Mouse (Mus musculus) right cerebral cortex, adult 2 months (tissue): ENCODE measurements around the gene Erbb3.
"Not testable (repeated sequence)": the region's sequence is repeated elsewhere in the genome, so short reads cannot be mapped to it uniquely, and the experiment has no call there.

Source experiments
- DNase-seq, 2 experiments: peaks; one replicate each; pipeline ENCODE4 v3.0.0; 2021 to 2022; ENCODE audit warnings: low spot score in 2 of 2

Erbb3 gene

GRCm38 (mm10) chr10:128589464-128590192 is at the start of gene Erbb3:
Gene Erbb3, minus strand, starts transcription at chr10:128589652.
- peak in 1 of 2 experiments; percentile 34 for DNase-seq

GRCm38 (mm10) chr10:128637011-128637410 is 47.6 kb upstream of the Erbb3 start:
- DNase-seq = no peak

GRCm38 (mm10) chr10:128636561-128636960 is 47.1 kb upstream of the Erbb3 start:
- DNase-seq = no peak

GRCm38 (mm10) chr10:128635697-128636096 is 46.2 kb upstream of the Erbb3 start:
- no peak for DNase-seq

GRCm38 (mm10) chr10:128631571-128631970 is 42.1 kb upstream of the Erbb3 start:
- DNase-seq = no peak

- not testable (repeated sequence) for DNase-seq
These were observed 40.9 kb upstream of the Erbb3 start for GRCm38 (mm10) chr10:128630306-128630705.

GRCm38 (mm10) chr10:128629746-128630145 is 40.3 kb upstream of the Erbb3 start:
- no peak for DNase-seq

GRCm38 (mm10) chr10:128627398-128628317 is 38.2 kb upstream of the Erbb3 start:
- DNase-seq = no peak

- DNase-seq = peak; percentile 89 to 90
These were observed 37.2 kb upstream of the Erbb3 start, which contains the start of gene Rps26 for GRCm38 (mm10) chr10:128626311-128627310. Gene Rps26, minus strand, starts transcription at chr10:128626747.

GRCm38 (mm10) chr10:128625287-128625894 is 35.9 kb upstream of the Erbb3 start:
- no peak for DNase-seq

- not testable (repeated sequence) for DNase-seq
These were observed 33.7 kb upstream of the Erbb3 start for GRCm38 (mm10) chr10:128623106-128623613.

- no peak for DNase-seq
These were observed 33.2 kb upstream of the Erbb3 start for GRCm38 (mm10) chr10:128622702-128623101.

- no peak for DNase-seq
These were observed 32.6 kb upstream of the Erbb3 start for GRCm38 (mm10) chr10:128621986-128622520.

GRCm38 (mm10) chr10:128620241-128620640 is 30.8 kb upstream of the Erbb3 start:
- DNase-seq = no peak

- not testable (repeated sequence) for DNase-seq
These were observed 29.7 kb upstream of the Erbb3 start for GRCm38 (mm10) chr10:128619148-128619547.

- no peak for DNase-seq
These were observed 29.1 kb upstream of the Erbb3 start for GRCm38 (mm10) chr10:128618570-128618969.

GRCm38 (mm10) chr10:128615798-128616448 is 26.5 kb upstream of the Erbb3 start:
- DNase-seq = not testable (repeated sequence)

- no peak for DNase-seq
These were observed 25.5 kb upstream of the Erbb3 start for GRCm38 (mm10) chr10:128614934-128615333.

GRCm38 (mm10) chr10:128613820-128614219 is 24.4 kb upstream of the Erbb3 start:
- DNase-seq = not testable (repeated sequence)

- no peak for DNase-seq
These were observed 23.6 kb upstream of the Erbb3 start for GRCm38 (mm10) chr10:128613154-128613440.
